Mouse (Mus musculus): ENCODE data around the gene F7. TPM values are rescaled to one million over a fixed set of nuclear protein-coding genes. Genes with fewer than 3 reads are reported as not detected.

F7 gene
- total RNA-seq, 2 experiments from 2014 or later, result 0.14 TPM; not detected in 1

Other genes starting within 250 kb of the F7 start
- 10 to 100 TPM; 44.7 to 69.4 TPM for gene Mcf2l, start 152.2 kb upstream of the F7 start, total RNA-seq (2021)
- under 1 TPM; 0.45 to 0.57 TPM for gene F10, start 11.3 kb downstream of the F7 start, total RNA-seq (2021)
- not detected for gene Proz, start 34.9 kb downstream of the F7 start, total RNA-seq (2021)
- 10 to 100 TPM in 1 of 2 experiments, 1 to 10 TPM in 1; 8.8 to 10.3 TPM for gene Pcid2, start 79.4 kb downstream of the F7 start, total RNA-seq (2021)
- gene Cul4a, start 79.6 kb downstream of the F7 start, total RNA-seq (2021), result 10 to 100 TPM; 75.1 to 76.1 TPM
- 100 to 1,000 TPM; 374 to 387 TPM for gene Lamp1, start 133.1 kb downstream of the F7 start, total RNA-seq (2021)
- 1 to 10 TPM; 4.1 to 5.2 TPM for gene Grtp1, start 174.6 kb downstream of the F7 start, total RNA-seq (2021)
- gene Adprhl1, start 228.1 kb downstream of the F7 start, total RNA-seq (2021), result 100 to 1,000 TPM; 515 to 520 TPM

All from heart, postnatal 25 days (tissue).